Mouse (Mus musculus) gastrocnemius, postnatal 36 days (tissue): ENCODE results near the gene Tmem179. TPM values are rescaled to one million over a fixed set of nuclear protein-coding genes. Genes with fewer than 3 reads are reported as not detected.

Source experiments
- DNase-seq, 2 experiments: peaks; one replicate each; pipeline ENCODE4 v3.0.0; 2022
- intact Hi-C: fragments of 180-260 bp; cut with DNase I; formaldehyde crosslinking; loops from one replicate; pipeline ENCODE4 v1.15.1; 2025
- total RNA-seq, 2 experiments: library from RNA; stranded (reverse); gene quantifications; 2 replicates each; pipeline ENCODE4 v1.2.3; 2021

The Tmem179 gene
- total RNA-seq, 2 experiments from 2014 or later: not detected

GRCm38 (mm10) chr12:112540321-112540720, 23.8 kb upstream of the Tmem179 start:
- no peak for DNase-seq
- intact Hi-C loops: loop anchor here (5.0 to 10.0 kb wide), 2 partner anchors 128 to 426 kb away; no protein-coding TSS in a partner anchor

- no peak for DNase-seq
- intact Hi-C loops: loop anchor here (2.0 kb wide), 1 partner anchor 33 kb away; no protein-coding TSS in a partner anchor
Measured at GRCm38 (mm10) chr12:112539466-112539965, 23.0 kb upstream of the Tmem179 start.

- no peak for DNase-seq
- intact Hi-C loops: loop anchor here (2.0 kb wide), 1 partner anchor 32 kb away; no protein-coding TSS in a partner anchor
Measured at GRCm38 (mm10) chr12:112538356-112538755, 21.8 kb upstream of the Tmem179 start.

DNA sequence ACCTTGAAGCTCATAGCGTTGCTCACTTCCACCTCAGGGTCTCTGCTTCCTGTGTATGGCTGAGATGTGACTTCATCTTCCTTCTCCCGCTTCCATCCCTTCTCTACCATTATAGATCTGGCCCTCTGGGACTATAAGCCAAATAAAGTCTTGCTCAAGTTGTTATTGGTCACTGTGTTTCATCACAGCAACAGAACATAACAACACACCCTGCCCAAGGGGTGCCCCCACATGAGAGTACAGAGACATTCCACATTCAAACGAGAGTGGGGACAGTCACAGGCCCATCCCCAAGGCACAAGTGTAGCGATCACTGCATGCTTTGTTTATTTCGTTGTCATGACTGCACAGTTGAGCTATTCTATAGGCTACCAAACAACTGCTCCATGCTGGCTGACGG, 20.7 kb upstream of the Tmem179 start:
- no peak for DNase-seq
- intact Hi-C loops: no loop called here

DNA sequence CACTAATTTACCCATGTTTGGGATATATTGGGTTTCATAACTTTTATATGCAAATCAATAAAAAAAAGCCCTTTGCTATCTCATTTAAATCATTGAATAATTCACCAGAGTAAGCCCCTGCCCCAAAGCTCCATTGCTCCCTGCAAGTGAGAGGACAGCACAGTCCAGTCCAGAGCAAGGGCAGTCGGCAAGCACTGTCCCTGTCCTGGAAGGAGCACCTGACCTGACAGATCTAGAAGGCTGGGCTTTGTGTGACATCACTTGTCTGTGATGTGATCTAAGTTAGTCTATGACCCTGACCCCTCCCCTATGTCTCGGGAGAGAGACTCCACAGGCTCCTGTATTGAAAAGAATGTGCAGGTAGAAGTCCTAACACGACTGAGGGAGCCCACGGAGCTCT, 17.2 kb upstream of the Tmem179 start:
- DNase-seq: no peak
- intact Hi-C loops: no loop called here

DNA sequence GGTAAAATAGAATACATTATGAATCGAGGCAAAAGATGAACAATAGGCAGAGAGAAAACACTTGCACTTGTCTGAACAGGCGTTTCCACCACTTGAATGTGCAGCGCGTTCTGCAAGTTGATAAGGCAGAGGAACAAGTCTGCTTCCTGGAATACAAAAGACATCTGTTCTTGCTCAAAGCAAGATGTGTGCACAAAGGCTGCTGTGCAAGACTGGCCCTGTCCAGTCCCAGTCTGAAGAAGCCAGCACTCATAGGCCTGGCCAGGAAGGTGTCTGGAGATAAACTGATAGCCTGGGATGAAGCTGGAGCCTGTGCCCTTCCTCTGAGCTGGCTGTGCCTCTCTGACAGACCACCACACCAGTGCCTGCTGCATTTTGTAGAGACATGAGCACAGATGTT, 1.6 kb upstream of the Tmem179 start:
- DNase-seq: no peak
- intact Hi-C loops: no loop called here

GRCm38 (mm10) chr12:112514897-112515296, 1.6 kb downstream of the Tmem179 start:
- intact Hi-C loops: no loop called here
- DNase-seq: no peak

- DNase-seq: no peak
- intact Hi-C loops: no loop called here
Measured at GRCm38 (mm10) chr12:112510733-112511372, 5.7 kb downstream of the Tmem179 start.

GRCm38 (mm10) chr12:112510365-112510732, 6.2 kb downstream of the Tmem179 start:
- intact Hi-C loops: no loop called here
- DNase-seq: no peak

DNA sequence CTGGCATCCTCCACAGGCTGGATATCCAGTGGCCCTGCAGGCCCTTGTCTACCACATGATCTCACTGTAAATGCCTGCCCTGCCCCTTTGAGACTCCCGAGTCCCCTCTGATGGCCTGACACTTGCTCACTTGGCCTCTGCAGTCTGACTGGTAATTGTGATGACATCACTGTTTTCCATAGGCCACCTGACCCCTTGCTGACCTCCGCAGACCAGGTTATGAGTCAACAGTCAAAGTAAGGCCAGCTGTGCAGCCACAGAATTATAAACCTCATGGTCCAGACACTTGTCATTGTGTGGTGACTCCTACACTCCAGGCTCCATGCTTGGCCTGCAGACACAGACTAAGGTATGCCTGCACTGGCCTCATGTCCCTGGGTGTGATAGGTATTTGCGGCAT, 8.6 kb downstream of the Tmem179 start:
- DNase-seq: no peak
- intact Hi-C loops: loop anchor here (2.0 kb wide), 1 partner anchor 31 kb away; no protein-coding TSS in a partner anchor

DNA sequence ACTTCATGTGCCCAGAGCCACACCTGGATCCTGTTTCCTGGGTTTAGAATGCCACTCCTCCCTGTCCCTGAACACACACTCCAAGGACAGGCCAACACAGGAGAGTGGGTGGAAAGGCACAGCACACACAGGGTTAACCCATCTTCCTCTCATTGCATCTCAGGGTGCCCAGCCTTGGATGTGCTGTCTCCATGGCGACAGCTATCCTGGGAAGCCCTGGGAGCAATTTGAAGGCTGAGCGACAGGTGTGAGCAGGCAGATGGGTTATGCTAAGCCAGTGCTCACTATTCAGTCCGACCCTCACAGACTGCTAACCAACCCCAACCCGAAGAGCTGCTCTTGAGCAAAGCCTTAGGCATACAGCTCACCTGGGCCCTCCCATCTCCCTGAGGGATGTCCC, 9.3 kb downstream of the Tmem179 start:
- no peak for DNase-seq
- intact Hi-C loops: loop anchor here (2.0 kb wide), 1 partner anchor 32 kb away; no protein-coding TSS in a partner anchor

DNA sequence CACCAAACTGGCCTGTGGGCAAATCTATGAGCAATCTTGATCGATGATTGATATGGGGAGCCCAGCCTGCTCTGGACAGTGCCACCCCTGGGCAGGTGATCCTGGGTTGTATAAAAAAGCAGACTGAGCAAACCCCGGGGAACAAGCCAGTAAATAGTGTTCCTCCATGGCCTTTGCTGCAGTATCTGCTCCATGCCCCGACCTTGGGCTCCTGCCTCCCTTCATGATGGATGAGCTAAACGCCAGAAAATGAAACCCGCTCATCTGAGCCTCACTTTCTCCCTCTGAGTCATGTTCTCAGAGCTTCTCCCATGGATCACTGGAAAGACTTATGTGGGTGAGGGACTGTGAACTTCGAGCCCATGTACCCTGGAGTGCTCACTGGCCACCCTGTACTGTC, 10.3 kb downstream of the Tmem179 start:
- intact Hi-C loops: loop anchor here (2.0 kb wide), 1 partner anchor 33 kb away; no protein-coding TSS in a partner anchor
- DNase-seq: no peak

DNA sequence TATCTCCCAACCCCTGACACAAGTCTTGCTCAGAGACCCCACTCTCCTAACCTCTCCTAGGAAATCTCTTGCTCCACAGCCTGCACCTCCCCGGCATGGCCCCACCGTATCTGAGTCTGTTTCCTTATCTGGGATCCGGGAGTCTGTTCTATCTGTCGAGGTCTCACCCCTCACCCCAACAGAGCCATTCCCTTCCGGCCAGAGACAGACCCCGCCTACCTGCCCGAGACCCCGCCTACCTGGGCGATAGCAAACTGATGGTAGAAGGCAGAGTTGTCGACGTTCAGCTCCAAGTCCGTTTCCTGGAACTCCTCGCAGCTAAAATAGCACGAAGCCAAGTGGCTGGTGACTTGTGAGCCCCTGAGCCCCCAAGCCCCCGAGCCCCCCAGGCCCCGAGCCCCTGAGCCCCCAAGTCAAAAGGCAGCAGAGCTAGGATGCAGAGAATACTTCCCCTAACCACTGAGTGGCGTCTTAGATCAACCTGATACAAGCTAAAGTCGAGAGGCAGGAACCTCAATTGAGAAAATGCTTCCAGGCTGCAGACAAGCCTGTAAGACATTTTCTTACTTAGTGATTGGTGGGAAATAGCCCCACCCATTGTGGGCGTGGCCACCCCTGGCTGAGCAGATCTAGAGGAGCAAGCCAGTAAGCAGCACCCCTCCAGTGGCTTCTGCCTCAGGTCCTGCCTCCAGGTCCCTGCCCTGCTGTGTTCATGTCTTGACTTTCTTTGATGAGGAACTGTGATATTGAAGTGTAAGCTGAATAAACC, 13.4 kb downstream of the Tmem179 start:
- no peak for DNase-seq
- intact Hi-C loops: no loop called here

DNA sequence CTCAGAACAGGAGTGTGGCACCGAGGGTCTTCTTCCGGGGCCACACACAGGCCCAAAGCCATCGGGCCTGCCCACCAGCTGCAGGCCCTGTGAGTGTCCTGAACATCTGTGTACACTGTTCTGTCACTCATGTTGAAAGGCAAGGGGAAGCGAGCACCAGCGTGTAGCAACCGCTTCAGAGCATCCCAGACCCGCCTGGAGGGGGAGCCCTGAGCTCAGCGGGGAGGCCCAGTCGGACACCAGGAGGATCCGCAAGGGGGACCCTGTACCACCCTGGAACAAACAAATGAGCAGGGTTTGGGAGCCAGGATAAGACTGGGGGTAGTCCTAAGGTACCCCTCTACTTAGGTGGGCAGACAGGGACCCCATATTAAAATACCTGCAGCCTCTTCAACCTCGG, 17.9 kb downstream of the Tmem179 start:
- intact Hi-C loops: no loop called here
- DNase-seq: no peak

DNA sequence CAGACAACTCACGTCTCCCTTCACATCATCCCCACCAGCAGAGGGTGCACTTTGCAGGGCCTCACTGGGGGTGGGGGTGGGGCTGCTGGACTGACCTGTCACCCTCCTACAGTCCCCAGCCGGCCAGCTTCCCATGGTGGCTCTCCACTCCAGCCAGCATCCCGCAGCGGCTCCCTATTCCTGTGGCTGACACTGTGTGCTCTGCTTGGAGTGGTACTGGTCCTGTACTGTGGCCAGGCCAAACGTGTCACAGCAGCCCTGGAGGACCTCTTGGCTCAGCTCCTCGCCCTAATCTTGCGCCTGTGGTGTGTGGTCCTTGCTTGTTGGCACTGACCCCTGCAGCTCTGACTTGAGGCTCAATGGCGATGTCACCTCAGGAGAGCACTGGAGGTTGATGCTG, 18.8 kb downstream of the Tmem179 start:
- no peak for DNase-seq
- intact Hi-C loops: no loop called here

DNA sequence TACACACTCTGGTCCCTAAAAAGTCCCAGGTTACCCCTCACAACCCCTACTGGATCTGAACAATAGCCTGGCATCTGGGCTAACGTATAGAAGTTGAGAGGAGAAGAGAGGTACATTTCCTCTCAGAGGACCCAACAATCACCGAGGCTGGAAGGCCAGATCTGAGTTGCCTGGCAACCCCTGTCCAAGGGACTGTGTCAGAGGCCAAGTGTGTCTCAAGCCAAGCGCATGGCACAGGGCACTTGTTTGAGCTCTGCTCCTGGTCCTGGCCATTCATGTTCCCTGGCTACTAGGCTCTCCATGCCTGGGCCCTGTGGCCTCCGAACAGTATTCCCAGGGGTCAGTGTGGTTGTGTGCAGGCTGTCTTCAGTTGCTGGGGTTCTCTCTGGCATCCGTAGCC, 20.4 kb downstream of the Tmem179 start:
- DNase-seq: no peak
- intact Hi-C loops: no loop called here

GRCm38 (mm10) chr12:112490444-112490939, 26.1 kb downstream of the Tmem179 start:
- intact Hi-C loops: no loop called here
- DNase-seq: peak; percentile 19 to 54

DNA sequence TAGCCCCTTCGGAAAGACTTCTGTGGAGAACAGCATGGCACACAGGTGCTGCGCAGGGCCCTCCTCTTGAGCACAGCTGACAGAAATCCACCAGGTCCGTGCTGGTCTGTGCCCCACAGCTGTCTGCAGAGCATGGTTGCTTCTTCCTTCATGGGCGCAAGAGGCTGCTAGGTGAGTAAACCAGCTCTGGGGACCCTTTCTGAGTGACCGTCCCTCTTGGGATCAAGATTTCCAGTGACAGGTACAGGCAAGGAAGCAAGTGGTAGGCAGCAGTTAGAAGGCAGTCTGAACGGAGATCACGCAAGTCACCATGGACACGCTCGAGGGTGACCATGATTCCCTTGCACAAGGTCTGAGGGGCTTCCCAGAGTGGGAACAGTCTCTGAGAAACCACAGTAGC, 27.0 kb downstream of the Tmem179 start:
- intact Hi-C loops: no loop called here
- no peak for DNase-seq

DNA sequence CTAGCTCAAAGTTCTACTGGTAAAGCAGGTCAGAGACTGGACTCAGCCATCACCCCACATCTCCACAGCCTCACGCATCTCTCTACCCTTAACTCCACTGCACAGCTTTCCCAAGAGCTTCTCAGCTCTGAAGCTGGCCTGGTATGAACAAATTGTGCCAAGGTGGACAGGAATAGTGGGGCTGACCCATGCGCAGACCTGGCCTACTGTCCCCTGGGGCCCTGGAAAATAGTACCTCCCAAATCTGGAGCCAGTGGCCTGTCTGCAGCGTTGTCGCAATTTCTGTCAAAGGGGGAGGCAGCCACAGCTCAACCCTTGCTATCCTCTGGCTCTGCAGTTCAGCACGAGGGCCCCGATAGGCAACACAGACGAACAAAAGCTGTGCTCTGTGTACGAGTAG, 27.4 kb downstream of the Tmem179 start, which contains the start of gene A530016L24Rik:
Gene A530016L24Rik, plus strand, starts transcription at position 315 of the 400 bp plus-strand sequence.
- DNase-seq: no peak
- intact Hi-C loops: no loop called here

DNA sequence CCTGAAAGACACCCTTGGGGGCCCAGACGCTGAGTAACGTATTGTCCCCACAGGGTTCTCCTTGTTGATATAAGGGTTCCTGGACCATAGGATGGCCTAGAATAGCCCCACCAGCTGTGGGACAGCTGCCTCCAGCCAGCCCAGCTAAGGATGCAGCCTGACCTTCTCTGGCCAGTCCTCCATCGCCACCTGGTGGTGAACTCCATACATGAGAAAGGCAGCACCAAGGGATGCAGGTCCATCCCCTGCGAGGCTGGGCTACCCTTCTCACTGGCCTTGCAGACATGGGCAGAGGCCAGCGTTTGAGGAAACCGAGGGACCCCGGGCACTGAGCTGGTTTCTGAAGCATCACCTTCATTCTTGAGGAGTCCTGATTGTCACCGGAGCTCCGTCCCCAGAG, 42.8 kb downstream of the Tmem179 start:
- DNase-seq: peak; percentile 70 to 81
- intact Hi-C loops: loop anchor here (5.0 kb wide), 3 partner anchors 61 to 361 kb away; no protein-coding TSS in a partner anchor

GRCm38 (mm10) chr12:112470216-112470615, 46.3 kb downstream of the Tmem179 start:
- DNase-seq: no peak
- intact Hi-C loops: loop anchor here (5.0 kb wide), 3 partner anchors 58 to 358 kb away; no protein-coding TSS in a partner anchor
